Mouse (Mus musculus) heart, embryonic 15.5 days (tissue): ENCODE measurements at regions not wholly inside any gene's neighbourhood (a gene's known extent, or its start where the extent isn't known, plus 50 kb on each side); places are given as distances from the start of the nearest gene placed in this dataset.
A peak's percentile ranks its signal among the peaks of the same experiment; 100 is the strongest.
"Not testable (repeated sequence)": the region's sequence is repeated elsewhere in the genome, so short reads cannot be mapped to it uniquely, and the experiment has no call there.

Source experiments
- ATAC-seq: fragments of 200-750 bp; cut with Nextera tagmentation; replicated peaks from 2 replicates; pipeline ENCODE4 v1.8.0; 2017; ENCODE audit warnings: low read depth, moderate TSS enrichment; ENCODE audit not compliant: insufficient number of reproducible peaks, insufficient read depth, low FRiP score
- H3K27ac ChIP-seq: fragments of 300-500 bp; sonication (generic); 2 replicates; pipeline ENCODE4 v1.5.1; 2015; ENCODE audit warnings: mild to moderate bottlenecking, inconsistent platforms
- H3K27me3 ChIP-seq: fragments of 300-500 bp; sonication (generic); 2 replicates; pipeline ENCODE4 v1.6.1; 2015; ENCODE audit warnings: inconsistent platforms
- H3K36me3 ChIP-seq: fragments of 300-500 bp; sonication (generic); 2 replicates; pipeline ENCODE4 v1.6.1; 2015; ENCODE audit warnings: mild to moderate bottlenecking, inconsistent platforms
- H3K4me1 ChIP-seq: fragments of 300-500 bp; sonication (generic); replicated peaks from 2 replicates; pipeline ENCODE4 v1.6.1; 2015; ENCODE audit warnings: inconsistent platforms
- H3K4me2 ChIP-seq: fragments of 300-500 bp; sonication (generic); 2 replicates; pipeline ENCODE4 v1.6.1; 2015; ENCODE audit warnings: inconsistent platforms, mild to moderate bottlenecking, moderate library complexity
- H3K4me3 ChIP-seq: fragments of 300-500 bp; sonication (generic); 2 replicates; pipeline ENCODE4 v1.5.1; 2015; ENCODE audit warnings: mild to moderate bottlenecking, inconsistent platforms
- H3K9ac ChIP-seq: fragments of 300-500 bp; sonication (generic); 2 replicates; pipeline ENCODE4 v1.6.1; 2015; ENCODE audit warnings: mild to moderate bottlenecking, inconsistent platforms
- H3K9me3 ChIP-seq: fragments of 300-500 bp; sonication (generic); replicated peaks from 2 replicates; pipeline ENCODE4 v1.6.1; 2016; ENCODE audit warnings: inconsistent platforms
- WGBS: fragments of 180-500 bp; shearing (Covaris S2); methylation state at CpG from one replicate; pipeline ENCODE4 v1.1.7; 2015; ENCODE audit warnings: mixed read lengths; 5-methylcytosine and 5-hydroxymethylcytosine counted together

GRCm38 (mm10) chr13:70260003-70260496, 377.4 kb downstream of the Ice1 start:
- WGBS = 60% methylated on average over 12 of the region's 12 CpGs
- H3K9ac ChIP-seq = no peak overlapping the region
- no peaks in the 10 kb centered on the region for H3K9me3 ChIP-seq
- ATAC-seq = no peak
- no peaks in the 10 kb centered on the region for H3K27me3 ChIP-seq
- H3K27ac ChIP-seq = no peak overlapping the region
- no peak overlapping the region for H3K4me2 ChIP-seq
- H3K36me3 ChIP-seq = no peaks in the 10 kb centered on the region
- H3K4me1 ChIP-seq = no peaks in the 10 kb centered on the region
- H3K4me3 ChIP-seq = no peak overlapping the region

- Histone ChIP-seq H3K4me3 (no peak overlapping the region), H3K27ac (no peak overlapping the region), H3K4me1 (no peaks in the 10 kb centered on the region), H3K36me3 (no peaks in the 10 kb centered on the region), H3K9me3 (no peaks in the 10 kb centered on the region), H3K9ac (no peak overlapping the region), H3K4me2 (no peak overlapping the region), H3K27me3 (no peaks in the 10 kb centered on the region)
- WGBS = 93% methylated on average over 3 of the region's 3 CpGs
- ATAC-seq = no peak
Measured at GRCm38 (mm10) chr13:70263654-70264053, 373.8 kb downstream of the Ice1 start.

- WGBS = 46% methylated on average over 10 of the region's 10 CpGs
- Histone ChIP-seq H3K4me1 (0 out of 2 replicates have a peak, but pooled peaks cover 12% of the 10 kb centered on the region), H3K27ac (peak overlapping the region; percentile 76)
- not testable (repeated sequence) for H3K9me3 ChIP-seq, H3K4me2 ChIP-seq, H3K27me3 ChIP-seq, H3K9ac ChIP-seq, H3K4me3 ChIP-seq, H3K36me3 ChIP-seq
- peak; percentile 49; the same call in 1 of the 2 replicates for ATAC-seq
Measured at GRCm38 (mm10) chr13:70276884-70277378, 360.5 kb downstream of the Ice1 start.

DNA sequence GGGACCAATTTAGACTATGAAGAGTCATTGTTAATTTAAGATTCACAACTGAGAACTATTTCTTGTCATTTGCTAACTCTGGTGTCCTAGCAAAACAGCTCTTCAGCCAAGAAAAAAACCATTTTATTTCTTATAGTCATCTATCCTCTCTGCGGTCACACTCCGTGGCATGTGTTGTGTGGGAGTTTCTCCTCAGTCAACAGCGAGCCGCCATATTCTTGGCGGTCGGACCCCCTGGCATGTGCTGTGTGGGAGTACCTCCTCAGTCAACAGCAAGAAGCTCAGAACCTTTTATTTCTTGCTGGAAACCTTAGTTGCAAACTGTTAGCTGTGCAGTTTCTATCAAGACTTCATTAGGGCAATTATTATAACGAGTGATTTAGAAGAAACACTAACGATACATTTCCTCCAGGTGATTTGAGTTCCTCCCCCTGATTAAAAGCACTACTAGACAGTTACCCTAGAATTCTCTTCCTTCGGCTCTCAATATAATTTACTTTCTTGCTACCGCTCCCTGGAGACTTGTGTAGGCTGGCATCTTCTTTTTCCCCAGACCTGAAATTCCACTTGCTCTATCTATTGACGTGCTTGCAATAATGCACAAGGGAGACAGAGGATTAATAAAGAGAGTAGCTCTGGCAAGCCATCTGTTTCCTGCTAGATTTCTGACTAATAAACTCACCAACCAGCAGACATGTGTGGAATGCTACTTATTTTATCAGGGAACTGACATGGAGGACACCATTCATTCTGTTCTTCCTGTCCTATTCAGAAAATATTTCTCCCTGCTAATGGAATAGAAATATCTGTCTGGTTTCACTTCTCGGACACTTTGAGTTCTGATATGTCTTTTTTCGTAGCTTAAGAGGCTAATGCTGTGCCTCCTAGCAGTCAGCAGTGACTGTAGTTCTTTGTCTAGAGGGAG, 359.5 kb downstream of the Ice1 start:
- Histone ChIP-seq H3K27me3 (no peaks in the 10 kb centered on the region), H3K4me2 (peak overlapping the region; percentile 43), H3K36me3 (no peaks in the 10 kb centered on the region), H3K4me3 (no peak overlapping the region), H3K27ac (peak overlapping the region; percentile 76), H3K9me3 (no peaks in the 10 kb centered on the region), H3K4me1 (peaks cover 12% of the 10 kb centered on the region; the same call in 1 of the 2 replicates), H3K9ac (no peak overlapping the region)
- 55% methylated on average over 13 of the region's 13 CpGs for WGBS
- no peak for ATAC-seq

- WGBS = 64% methylated on average over 7 of the region's 7 CpGs
- Histone ChIP-seq H3K27me3 (no peaks in the 10 kb centered on the region), H3K36me3 (no peaks in the 10 kb centered on the region), H3K9ac (no peak overlapping the region), H3K4me3 (no peak overlapping the region), H3K4me1 (peaks cover 12% of the 10 kb centered on the region; the same call in 1 of the 2 replicates), H3K27ac (0 out of 2 replicates have a peak overlapping the region, but pooled peaks have one; percentile 25), H3K4me2 (no peak overlapping the region), H3K9me3 (no peaks in the 10 kb centered on the region)
- peak; percentile 67; the same call in 1 of the 2 replicates for ATAC-seq
Measured at GRCm38 (mm10) chr13:70281051-70281847, 356.2 kb downstream of the Ice1 start.

DNA sequence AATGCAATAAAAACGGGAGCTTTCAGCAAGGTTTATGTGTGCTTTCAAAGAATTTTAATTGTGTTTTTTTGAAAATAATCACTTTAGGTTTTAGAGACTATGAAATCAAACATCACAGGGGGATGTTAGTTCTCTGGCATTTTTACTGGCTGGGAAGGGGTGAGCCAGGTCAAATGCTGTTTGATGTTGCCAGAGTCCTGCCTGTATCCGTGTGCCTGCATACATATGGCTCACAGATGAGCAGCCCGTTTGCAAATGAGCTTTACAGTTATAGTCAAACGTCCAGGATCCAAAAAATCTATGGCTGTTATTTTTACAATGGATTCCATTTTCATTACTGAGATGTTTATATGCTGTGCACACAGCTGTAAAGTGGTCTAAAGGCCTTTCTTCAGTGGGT, 354.7 kb downstream of the Ice1 start:
- WGBS = 42% methylated on average over 4 of the region's 4 CpGs

DNA sequence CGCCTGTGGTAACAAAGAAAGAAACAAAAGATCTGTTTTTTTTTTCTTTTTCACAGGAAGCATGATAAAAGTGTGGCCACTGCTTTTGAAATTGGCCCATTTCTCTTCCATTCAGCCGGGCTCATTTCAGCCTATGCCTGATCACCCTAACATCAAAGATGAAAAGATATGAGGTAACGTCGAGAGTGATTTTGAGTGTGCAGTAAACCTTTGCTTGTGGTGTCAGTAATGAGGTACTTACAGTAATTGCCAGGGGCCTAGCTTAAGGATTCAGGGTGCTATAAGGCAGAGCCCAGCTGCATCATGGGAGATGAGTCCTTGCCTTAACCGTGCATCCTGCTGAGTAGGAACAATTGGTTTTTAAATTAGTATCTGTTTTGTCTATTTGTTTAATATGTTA, 354.2 kb downstream of the Ice1 start:
- no peaks in the 10 kb centered on the region for H3K9me3 ChIP-seq
- no peak overlapping the region for H3K4me2 ChIP-seq
- no peaks in the 10 kb centered on the region for H3K36me3 ChIP-seq
- H3K27me3 ChIP-seq = no peaks in the 10 kb centered on the region
- no peak overlapping the region for H3K27ac ChIP-seq
- no peak overlapping the region for H3K9ac ChIP-seq
- no peak for ATAC-seq
- H3K4me3 ChIP-seq = no peak overlapping the region
- 46% methylated on average over 5 of the region's 5 CpGs for WGBS
- H3K4me1 ChIP-seq = peaks cover 7% of the 10 kb centered on the region; the same call in 1 of the 2 replicates

More for the DNA sequence above, 354.7 kb downstream of the Ice1 start:
- no peak overlapping the region for H3K9ac ChIP-seq
- H3K4me2 ChIP-seq = no peak overlapping the region
- no peak for ATAC-seq
- peaks cover 12% of the 10 kb centered on the region; the same call in 1 of the 2 replicates for H3K4me1 ChIP-seq
- no peaks in the 10 kb centered on the region for H3K27me3 ChIP-seq
- no peaks in the 10 kb centered on the region for H3K36me3 ChIP-seq
- H3K4me3 ChIP-seq = no peak overlapping the region
- no peaks in the 10 kb centered on the region for H3K9me3 ChIP-seq
- no peak overlapping the region for H3K27ac ChIP-seq

DNA sequence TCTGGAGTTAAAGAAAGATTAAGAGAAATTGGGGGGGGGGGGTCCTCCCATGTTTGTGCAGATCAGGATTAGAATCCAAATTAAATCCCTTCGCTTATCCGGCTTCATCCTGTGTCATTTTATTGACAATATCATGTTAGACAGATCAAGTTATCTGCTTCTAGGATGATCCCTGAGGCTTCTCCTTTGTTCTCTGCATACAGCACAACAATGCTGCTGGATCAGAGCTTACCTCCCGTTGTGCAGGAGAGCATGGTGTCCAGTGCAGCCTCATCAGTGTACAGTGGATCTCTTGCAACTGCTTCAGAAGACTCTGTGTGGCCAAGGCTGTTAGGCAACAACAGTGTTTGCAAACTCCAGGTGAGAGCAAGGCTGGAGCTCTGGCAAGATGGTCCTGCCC, 344.7 kb downstream of the Ice1 start:
- no peak overlapping the region for H3K4me3 ChIP-seq
- H3K36me3 ChIP-seq = no peaks in the 10 kb centered on the region
- no peak for ATAC-seq
- no peaks in the 10 kb centered on the region for H3K27me3 ChIP-seq
- no peak overlapping the region for H3K9ac ChIP-seq
- H3K4me1 ChIP-seq = no peaks in the 10 kb centered on the region
- H3K27ac ChIP-seq = no peak overlapping the region
- H3K9me3 ChIP-seq = no peaks in the 10 kb centered on the region
- 74% methylated on average over 3 of the region's 3 CpGs for WGBS
- H3K4me2 ChIP-seq = no peak overlapping the region

DNA sequence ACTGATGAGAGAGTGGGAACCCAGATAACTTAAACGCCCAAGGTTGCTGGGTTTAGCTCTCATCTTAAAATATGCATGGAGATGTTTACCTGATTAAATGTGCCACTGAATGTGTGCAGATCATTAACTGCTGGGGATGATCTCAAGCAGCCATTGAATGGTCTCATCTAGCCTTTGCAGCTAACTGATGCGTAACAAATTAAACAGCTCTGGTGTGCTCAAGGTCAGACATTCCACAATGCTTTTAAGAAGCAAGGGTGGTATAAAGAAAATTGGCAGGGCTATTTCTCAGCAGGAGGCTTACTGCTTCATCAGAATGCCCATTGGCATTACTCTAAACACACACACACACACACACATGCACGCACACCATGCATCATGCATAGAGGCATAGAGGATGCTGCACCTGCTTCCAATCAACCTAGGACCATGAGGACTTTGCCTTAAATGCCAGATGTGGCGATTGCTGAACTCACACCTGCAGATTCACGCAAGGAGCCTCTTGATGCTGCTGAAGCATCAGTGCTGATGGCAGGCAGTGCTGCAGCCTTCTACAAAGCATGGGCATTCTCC, 333.4 kb downstream of the Ice1 start:
- Histone ChIP-seq H3K27me3 (no peaks in the 10 kb centered on the region), H3K9ac (no peak overlapping the region), H3K36me3 (no peaks in the 10 kb centered on the region), H3K4me3 (no peak overlapping the region), H3K27ac (no peak overlapping the region), H3K4me2 (no peak overlapping the region), H3K4me1 (no peaks in the 10 kb centered on the region), H3K9me3 (no peaks in the 10 kb centered on the region)
- WGBS = 77% methylated on average over 5 of the region's 5 CpGs
- ATAC-seq = no peak

- H3K27me3 ChIP-seq = no peaks in the 10 kb centered on the region
- H3K9me3 ChIP-seq = no peaks in the 10 kb centered on the region
- no peaks in the 10 kb centered on the region for H3K4me1 ChIP-seq
- no peak overlapping the region for H3K4me3 ChIP-seq
- no peak overlapping the region for H3K9ac ChIP-seq
- 52% methylated on average over 2 of the region's 2 CpGs for WGBS
- H3K36me3 ChIP-seq = no peaks in the 10 kb centered on the region
- no peak overlapping the region for H3K4me2 ChIP-seq
- H3K27ac ChIP-seq = no peak overlapping the region
- ATAC-seq = no peak
Measured at GRCm38 (mm10) chr13:70310516-70310915, 326.9 kb downstream of the Ice1 start.
